Mouse (Mus musculus): ENCODE measurements around the gene Blm. TPM values are rescaled to one million over a fixed set of nuclear protein-coding genes. Genes with fewer than 3 reads are reported as not detected.

The Blm gene
- total RNA-seq (2021) = 6.6 and 10.5 TPM in 2 replicates
- long read RNA-seq, partial matches to known transcripts = 1 of 1 reads
- long read RNA-seq, other reads (novel, unspliced or antisense) = 0 of 1 reads

GRCm38 (mm10) chr7:80535009-80535744 lies at the start of gene Blm:
Gene Blm (minus strand): TSS chr7:80535119.
- DNase-seq = peak; percentile 96

GRCm38 (mm10) chr7:80583981-80584380 lies 49.1 kb upstream of the Blm start:
- no peak for DNase-seq

- DNase-seq = no peak
Observed at GRCm38 (mm10) chr7:80582821-80583451, 48.0 kb upstream of the Blm start.

- DNase-seq = peak; percentile 39
Observed at GRCm38 (mm10) chr7:80580368-80580767, 45.4 kb upstream of the Blm start.

GRCm38 (mm10) chr7:80577417-80577980 lies 42.6 kb upstream of the Blm start:
- DNase-seq = no peak

- no peak for DNase-seq
Observed at GRCm38 (mm10) chr7:80576626-80577025, 41.7 kb upstream of the Blm start.

GRCm38 (mm10) chr7:80575750-80576149 lies 40.8 kb upstream of the Blm start:
- DNase-seq = no peak

- DNase-seq = no peak
Observed at GRCm38 (mm10) chr7:80573076-80573475, 38.2 kb upstream of the Blm start.

GRCm38 (mm10) chr7:80567982-80568381 lies 33.1 kb upstream of the Blm start:
- no peak for DNase-seq

GRCm38 (mm10) chr7:80561931-80562330 lies 27.0 kb upstream of the Blm start:
- no peak for DNase-seq

- no peak for DNase-seq
Observed at GRCm38 (mm10) chr7:80561271-80561670, 26.4 kb upstream of the Blm start.

- DNase-seq = no peak
Observed at GRCm38 (mm10) chr7:80558572-80558971, 23.7 kb upstream of the Blm start.

GRCm38 (mm10) chr7:80558101-80558500 lies 23.2 kb upstream of the Blm start:
- no peak for DNase-seq

GRCm38 (mm10) chr7:80557161-80557560 lies 22.2 kb upstream of the Blm start:
- DNase-seq = no peak

GRCm38 (mm10) chr7:80556166-80556565 lies 21.2 kb upstream of the Blm start:
- DNase-seq = peak; percentile 43

- no peak for DNase-seq
Observed at GRCm38 (mm10) chr7:80555146-80555545, 20.2 kb upstream of the Blm start.

- no peak for DNase-seq
Observed at GRCm38 (mm10) chr7:80554180-80555021, 19.5 kb upstream of the Blm start.

GRCm38 (mm10) chr7:80548513-80549260 lies 13.8 kb upstream of the Blm start:
- DNase-seq = no peak

GRCm38 (mm10) chr7:80542139-80542831 lies 7.4 kb upstream of the Blm start:
- DNase-seq = no peak

GRCm38 (mm10) chr7:80539581-80539980 lies 4.7 kb upstream of the Blm start:
- DNase-seq = no peak

Measured in adrenal gland, postnatal 25 days (tissue).